Mouse (Mus musculus): ENCODE data around the gene Gm17349. TPM values are rescaled to one million over a fixed set of nuclear protein-coding genes. Genes with fewer than 3 reads are reported as not detected.

Gm17349 gene
- total and polyA plus RNA-seq, 2 experiments = 1.4 TPM; not detected in 1

- H3K4me1 ChIP-seq (ENCODE audit: control insufficient read depth, insufficient read depth, low read length) = no peaks in the 10 kb centered on the region
- H3K27me3 ChIP-seq (ENCODE audit: control insufficient read depth, insufficient read depth, low read length) = peaks cover 3% of the 10 kb centered on the region; the same call in 1 of the 2 replicates
- H3K36me3 ChIP-seq (ENCODE audit: control insufficient read depth, insufficient read depth, low read length) = no peaks in the 10 kb centered on the region
- WGBS = 79% methylated on average over 7 of the region's 7 CpGs
- TF ChIP-seq CTCF (IDR thresholded peaks at IDR 0.05; ENCODE audit: low read depth, low read length) = no peak
- no peak for TF ChIP-seq POLR2A (IDR thresholded peaks at IDR 0.05; ENCODE audit: extremely low read depth, insufficient read depth, low read length)
- no peak overlapping the region for H3K27ac ChIP-seq (replicated peaks; ENCODE audit: insufficient read depth, low read depth, low read length)
- H3K4me3 ChIP-seq (ENCODE audit: insufficient read depth, low read depth, low read length) = no peak overlapping the region
- no peak for DNase-seq (ENCODE audit: extremely low read depth, low read depth, low spot score)
- H3K9ac ChIP-seq (ENCODE audit: low read depth, low read length) = no peak overlapping the region
- H3K79me2 ChIP-seq (ENCODE audit: control insufficient read depth, insufficient read depth, low read length) = no peaks in the 10 kb centered on the region
Measured at GRCm38 (mm10) chr15:99662371-99662770, 42.9 kb downstream of the Gm17349 start.

- H3K4me1 ChIP-seq (ENCODE audit: control insufficient read depth, insufficient read depth, low read length) = no peaks in the 10 kb centered on the region
- H3K27ac ChIP-seq (replicated peaks; ENCODE audit: insufficient read depth, low read depth, low read length) = no peak overlapping the region
- WGBS = 95% methylated on average over 15 of the region's 15 CpGs
- no peaks in the 10 kb centered on the region for H3K79me2 ChIP-seq (ENCODE audit: control insufficient read depth, insufficient read depth, low read length)
- no peak for DNase-seq (ENCODE audit: extremely low read depth, low read depth, low spot score)
- no peak overlapping the region for H3K4me3 ChIP-seq (ENCODE audit: insufficient read depth, low read depth, low read length)
- peaks cover 3% of the 10 kb centered on the region; the same call in 1 of the 2 replicates for H3K27me3 ChIP-seq (ENCODE audit: control insufficient read depth, insufficient read depth, low read length)
- TF ChIP-seq CTCF (IDR thresholded peaks at IDR 0.05; ENCODE audit: low read depth, low read length) = no peak
- TF ChIP-seq POLR2A (IDR thresholded peaks at IDR 0.05; ENCODE audit: extremely low read depth, insufficient read depth, low read length) = no peak
- no peak overlapping the region for H3K9ac ChIP-seq (ENCODE audit: low read depth, low read length)
- no peaks in the 10 kb centered on the region for H3K36me3 ChIP-seq (ENCODE audit: control insufficient read depth, insufficient read depth, low read length)
Measured at GRCm38 (mm10) chr15:99661121-99661830, 44.0 kb downstream of the Gm17349 start.

DNA sequence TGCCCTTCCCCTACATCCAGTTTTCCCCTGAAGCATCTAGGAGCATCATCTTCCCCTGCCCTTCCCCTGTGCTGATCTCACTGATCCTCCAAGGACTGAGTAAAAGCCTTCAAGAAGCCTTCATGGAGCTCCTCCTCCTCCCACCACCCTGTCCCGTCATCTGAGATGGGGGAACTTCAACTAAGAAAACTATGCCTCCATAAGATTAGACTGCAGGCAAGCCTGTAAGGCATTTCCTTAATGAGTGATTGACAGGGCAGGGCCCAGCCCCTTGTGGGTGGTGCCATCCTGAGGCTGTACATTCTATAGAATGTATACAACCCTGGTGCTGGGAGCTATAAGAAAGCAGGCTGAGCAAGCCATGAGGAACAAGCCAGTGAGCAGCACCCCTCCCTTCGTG, 46.9 kb downstream of the Gm17349 start:
- 77% methylated on average over 2 of the region's 2 CpGs for WGBS
- Histone ChIP-seq H3K27me3 (ENCODE audit: control insufficient read depth, insufficient read depth, low read length) (no peaks in the 10 kb centered on the region), H3K4me1 (ENCODE audit: control insufficient read depth, insufficient read depth, low read length) (no peaks in the 10 kb centered on the region), H3K27ac (replicated peaks; ENCODE audit: insufficient read depth, low read depth, low read length) (no peak overlapping the region), H3K4me3 (ENCODE audit: insufficient read depth, low read depth, low read length) (no peak overlapping the region), H3K36me3 (ENCODE audit: control insufficient read depth, insufficient read depth, low read length) (no peaks in the 10 kb centered on the region), H3K79me2 (ENCODE audit: control insufficient read depth, insufficient read depth, low read length) (no peaks in the 10 kb centered on the region), H3K9ac (ENCODE audit: low read depth, low read length) (no peak overlapping the region)
- TF ChIP-seq CTCF (IDR thresholded peaks at IDR 0.05; ENCODE audit: low read depth, low read length) = no peak
- no peak for TF ChIP-seq POLR2A (IDR thresholded peaks at IDR 0.05; ENCODE audit: extremely low read depth, insufficient read depth, low read length)
- no peak for DNase-seq (ENCODE audit: extremely low read depth, low read depth, low spot score)

DNA sequence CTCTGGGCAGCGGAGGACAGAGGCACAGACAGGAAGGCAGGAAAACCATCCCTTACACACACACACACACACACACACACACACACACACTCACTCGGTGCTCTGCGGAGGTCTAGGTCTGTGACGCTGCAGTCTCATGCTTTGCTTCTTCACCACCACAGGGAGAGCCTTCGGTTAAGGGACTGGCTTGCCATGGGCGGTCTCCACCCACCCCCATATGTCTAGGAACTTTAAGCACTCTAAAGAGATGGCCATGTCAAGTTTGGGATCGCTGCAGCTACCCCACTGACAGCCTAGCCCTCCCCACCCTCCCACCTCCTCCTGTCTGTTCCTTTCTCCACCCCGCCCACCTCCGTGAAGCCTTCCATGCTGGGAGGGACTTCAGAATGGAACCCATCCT, 49.3 kb downstream of the Gm17349 start:
- H3K4me1 ChIP-seq (ENCODE audit: control insufficient read depth, insufficient read depth, low read length) = no peaks in the 10 kb centered on the region
- no peak overlapping the region for H3K9ac ChIP-seq (ENCODE audit: low read depth, low read length)
- WGBS = 69% methylated on average over 9 of the region's 9 CpGs
- TF ChIP-seq CTCF (IDR thresholded peaks at IDR 0.05; ENCODE audit: low read depth, low read length) = no peak
- no peak for TF ChIP-seq POLR2A (IDR thresholded peaks at IDR 0.05; ENCODE audit: extremely low read depth, insufficient read depth, low read length)
- no peaks in the 10 kb centered on the region for H3K79me2 ChIP-seq (ENCODE audit: control insufficient read depth, insufficient read depth, low read length)
- DNase-seq (ENCODE audit: extremely low read depth, low read depth, low spot score) = no peak
- no peak overlapping the region for H3K27ac ChIP-seq (replicated peaks; ENCODE audit: insufficient read depth, low read depth, low read length)
- no peaks in the 10 kb centered on the region for H3K27me3 ChIP-seq (ENCODE audit: control insufficient read depth, insufficient read depth, low read length)
- H3K4me3 ChIP-seq (ENCODE audit: insufficient read depth, low read depth, low read length) = no peak overlapping the region
- no peaks in the 10 kb centered on the region for H3K36me3 ChIP-seq (ENCODE audit: control insufficient read depth, insufficient read depth, low read length)

GRCm38 (mm10) chr15:99653876-99654275, 51.4 kb downstream of the Gm17349 start:
- no peak for TF ChIP-seq POLR2A (IDR thresholded peaks at IDR 0.05; ENCODE audit: extremely low read depth, insufficient read depth, low read length)
- TF ChIP-seq CTCF (IDR thresholded peaks at IDR 0.05; ENCODE audit: low read depth, low read length) = no peak
- Histone ChIP-seq H3K4me3 (ENCODE audit: insufficient read depth, low read depth, low read length) (no peak overlapping the region), H3K27ac (replicated peaks; ENCODE audit: insufficient read depth, low read depth, low read length) (no peak overlapping the region), H3K79me2 (ENCODE audit: control insufficient read depth, insufficient read depth, low read length) (no peaks in the 10 kb centered on the region), H3K9ac (ENCODE audit: low read depth, low read length) (no peak overlapping the region), H3K4me1 (ENCODE audit: control insufficient read depth, insufficient read depth, low read length) (no peaks in the 10 kb centered on the region), H3K27me3 (ENCODE audit: control insufficient read depth, insufficient read depth, low read length) (no peaks in the 10 kb centered on the region), H3K36me3 (ENCODE audit: control insufficient read depth, insufficient read depth, low read length) (no peaks in the 10 kb centered on the region)
- WGBS = 28% methylated on average over 21 of the region's 21 CpGs
- no peak for DNase-seq (ENCODE audit: extremely low read depth, low read depth, low spot score)

GRCm38 (mm10) chr15:99653291-99653690, 52.0 kb downstream of the Gm17349 start:
- Histone ChIP-seq H3K9ac (ENCODE audit: low read depth, low read length) (no peak overlapping the region), H3K36me3 (ENCODE audit: control insufficient read depth, insufficient read depth, low read length) (no peaks in the 10 kb centered on the region), H3K4me3 (ENCODE audit: insufficient read depth, low read depth, low read length) (no peak overlapping the region), H3K4me1 (ENCODE audit: control insufficient read depth, insufficient read depth, low read length) (no peaks in the 10 kb centered on the region), H3K27me3 (ENCODE audit: control insufficient read depth, insufficient read depth, low read length) (no peaks in the 10 kb centered on the region), H3K79me2 (ENCODE audit: control insufficient read depth, insufficient read depth, low read length) (no peaks in the 10 kb centered on the region), H3K27ac (replicated peaks; ENCODE audit: insufficient read depth, low read depth, low read length) (no peak overlapping the region)
- TF ChIP-seq POLR2A (IDR thresholded peaks at IDR 0.05; ENCODE audit: extremely low read depth, insufficient read depth, low read length) (no peak), CTCF (IDR thresholded peaks at IDR 0.05; ENCODE audit: low read depth, low read length) (no peak)
- 25% methylated on average over 8 of the region's 8 CpGs for WGBS
- no peak for DNase-seq (ENCODE audit: extremely low read depth, low read depth, low spot score)

Other genes starting within 250 kb of the Gm17349 start
- gene Nckap5l, start 247.7 kb downstream of the Gm17349 start, total RNA-seq (2014; rRNA removed) = 0.09 and 0.27 TPM in 2 replicates
- gene Nckap5l, start 247.7 kb downstream of the Gm17349 start, polyA plus RNA-seq (2012; rRNA removed) = 0.31 and 0.56 TPM in 2 replicates
- gene Bcdin3d, start 230.8 kb downstream of the Gm17349 start, total RNA-seq (2014; rRNA removed) = 3.1 and 3.2 TPM in 2 replicates
- 3.1 and 3.6 TPM in 2 replicates for gene Bcdin3d, start 230.8 kb downstream of the Gm17349 start, polyA plus RNA-seq (2012; rRNA removed)
- under 0.01 and 0.07 TPM in 2 replicates for gene Faim2, start 177.3 kb downstream of the Gm17349 start, total RNA-seq (2014; rRNA removed)
- gene Faim2, start 177.3 kb downstream of the Gm17349 start, polyA plus RNA-seq (2012; rRNA removed) = not detected in 2 replicates
- gene Aqp2, start 126.4 kb downstream of the Gm17349 start, total RNA-seq (2014; rRNA removed) = not detected in 2 replicates
- not detected in 2 replicates for gene Aqp2, start 126.4 kb downstream of the Gm17349 start, polyA plus RNA-seq (2012; rRNA removed)
- gene Aqp5, start 114.7 kb downstream of the Gm17349 start, total RNA-seq (2014; rRNA removed) = 0.46 TPM in 1 of 2 replicates, not detected in the other
- gene Aqp5, start 114.7 kb downstream of the Gm17349 start, polyA plus RNA-seq (2012; rRNA removed) = not detected in 2 replicates
- not detected in 2 replicates for gene Aqp6, start 104.1 kb downstream of the Gm17349 start, total RNA-seq (2014; rRNA removed)
- not detected in 2 replicates for gene Aqp6, start 104.1 kb downstream of the Gm17349 start, polyA plus RNA-seq (2012; rRNA removed)
- gene Racgap1, start 53.8 kb downstream of the Gm17349 start, total RNA-seq (2014; rRNA removed) = 0.92 and 1.4 TPM in 2 replicates
- gene Racgap1, start 53.8 kb downstream of the Gm17349 start, polyA plus RNA-seq (2012; rRNA removed) = 0.32 and 0.56 TPM in 2 replicates
- not detected in 2 replicates for gene Asic1, start 35.1 kb downstream of the Gm17349 start, total RNA-seq (2014; rRNA removed)
- gene Asic1, start 35.1 kb downstream of the Gm17349 start, polyA plus RNA-seq (2012; rRNA removed) = 0.16 TPM in 1 of 2 replicates, not detected in the other
- gene Smarcd1, start 3.4 kb downstream of the Gm17349 start, total RNA-seq (2014; rRNA removed) = 2.0 and 3.1 TPM in 2 replicates
- gene Smarcd1, start 3.4 kb downstream of the Gm17349 start, polyA plus RNA-seq (2012; rRNA removed) = 8.5 and 9.3 TPM in 2 replicates
- gene Gpd1, start 12.0 kb upstream of the Gm17349 start, total RNA-seq (2014; rRNA removed) = 147 and 151 TPM in 2 replicates
- 233 and 311 TPM in 2 replicates for gene Gpd1, start 12.0 kb upstream of the Gm17349 start, polyA plus RNA-seq (2012; rRNA removed)
- 58.6 and 70.0 TPM in 2 replicates for gene Cox14, start 20.1 kb upstream of the Gm17349 start, total RNA-seq (2014; rRNA removed)
- 115 and 117 TPM in 2 replicates for gene Cox14, start 20.1 kb upstream of the Gm17349 start, polyA plus RNA-seq (2012; rRNA removed)
- gene Cers5, start 67.4 kb upstream of the Gm17349 start, total RNA-seq (2014; rRNA removed) = 3.2 and 3.8 TPM in 2 replicates
- 1.7 and 2.0 TPM in 2 replicates for gene Cers5, start 67.4 kb upstream of the Gm17349 start, polyA plus RNA-seq (2012; rRNA removed)
- 28.9 and 32.7 TPM in 2 replicates for gene Lima1, start 170.0 kb upstream of the Gm17349 start, total RNA-seq (2014; rRNA removed)
- 11.2 and 16.0 TPM in 2 replicates for gene Lima1, start 170.0 kb upstream of the Gm17349 start, polyA plus RNA-seq (2012; rRNA removed)

All from liver, adult 2 months (tissue).